Comparison of ENCODE assay signal across 8 mouse cellular contexts in genomic region chr8:71670621-71671548, GRCm38 (mm10). TPM values are rescaled to one million over a fixed set of nuclear protein-coding genes. Genes with fewer than 3 reads are reported as not detected.
DNase-seq lines count a peak whose midpoint lies in the region; ATAC-seq and TF ChIP-seq lines count a peak whose summit lies in the region.

No protein-coding gene starts in this region.

- H3K4me3 ChIP-seq in hindbrain, embryonic 11.5 days (ENCODE audit: low read depth, low read length) = peak overlapping the region; percentile 77
- H3K4me3 ChIP-seq in midbrain, postnatal 0 days (ENCODE audit: low read depth, low read length) = peak overlapping the region; percentile 73

- no peaks in the 10 kb centered on the region for H3K36me3 ChIP-seq in hindbrain, embryonic 11.5 days (ENCODE audit: control insufficient read depth, insufficient read depth, low read length)
- H3K36me3 ChIP-seq in midbrain, postnatal 0 days (ENCODE audit: insufficient read depth, low read length) = no peaks in the 10 kb centered on the region

- H3K4me1 ChIP-seq in hindbrain, embryonic 11.5 days (replicated peaks; ENCODE audit: control insufficient read depth, insufficient read depth, low read length) = peaks cover 11% of the 10 kb centered on the region
- H3K4me1 ChIP-seq in midbrain, postnatal 0 days (ENCODE audit: insufficient read depth, low read length) = peaks cover 17% of the 10 kb centered on the region; the same call in 1 of the 2 replicates

- peak; percentile 66 for ATAC-seq in hindbrain, embryonic 11.5 days (ENCODE audit: low FRiP score)
- ATAC-seq in midbrain, postnatal 0 days (ENCODE audit: low FRiP score) = peak; percentile 67

- H3K9ac ChIP-seq in hindbrain, embryonic 11.5 days (ENCODE audit: low read depth, low read length) = peak overlapping the region; percentile 57
- peak overlapping the region; percentile 79 for H3K9ac ChIP-seq in midbrain, postnatal 0 days (replicated peaks; ENCODE audit: low read length, poor library complexity, severe bottlenecking)

- peaks cover 18% of the 10 kb centered on the region for H3K27me3 ChIP-seq in hindbrain, embryonic 11.5 days (ENCODE audit: control insufficient read depth, insufficient read depth, low read length)
- no peaks in the 10 kb centered on the region for H3K27me3 ChIP-seq in midbrain, postnatal 0 days (ENCODE audit: insufficient read depth, low read length)

- peak; percentile 76 for DNase-seq in adrenal gland, postnatal 14 days
- DNase-seq in adrenal gland, adult 8-10 months = no peak
- peak; percentile 95 for DNase-seq in NIH3T3 (ENCODE audit: low read depth)
- DNase-seq in embryo, embryonic 9.5 days (ENCODE audit: extremely low spot score) = peak; percentile 76
- peak; percentile 85 for DNase-seq in hindbrain, embryonic 11.5 days (ENCODE audit: low spot score)
- DNase-seq in left cerebral cortex, adult 9 months (ENCODE audit: low spot score in 2 of 2) = peak; percentile 50 to 70
- peak; percentile 92 for DNase-seq in midbrain, postnatal 0 days (ENCODE audit: low spot score)
- DNase-seq in yolk sac, embryonic 10.5 days (ENCODE audit: low spot score) = peak; percentile 78

- under 1% methylated on average over 53 of the region's 64 CpGs for WGBS in hindbrain, embryonic 11.5 days
- 1% methylated on average over 54 of the region's 64 CpGs for WGBS in midbrain, postnatal 0 days

- peak overlapping the region; percentile 76 for H3K27ac ChIP-seq in hindbrain, embryonic 11.5 days (ENCODE audit: low read depth, low read length)
- H3K27ac ChIP-seq in midbrain, postnatal 0 days (ENCODE audit: low read depth, low read length) = peak overlapping the region; percentile 75

- H3K4me2 ChIP-seq in hindbrain, embryonic 11.5 days (replicated peaks; ENCODE audit: low read depth, low read length) = peak overlapping the region; percentile 94
- H3K4me2 ChIP-seq in midbrain, postnatal 0 days (ENCODE audit: low read depth, low read length, poor library complexity, severe bottlenecking) = peak overlapping the region; percentile 67

- no peaks in the 10 kb centered on the region for H3K9me3 ChIP-seq in hindbrain, embryonic 11.5 days (ENCODE audit: control insufficient read depth, low read length)
- H3K9me3 ChIP-seq in midbrain, postnatal 0 days (ENCODE audit: low read length) = no peaks in the 10 kb centered on the region

- no peak for TF ChIP-seq CTCF in midbrain, postnatal 0 days (IDR thresholded peaks at IDR 0.05)

RNA-seq across cellular contexts. Expression of gene Unc13a, which starts 0.7 kb away (rescaled TPM):
- total RNA-seq in adrenal gland, postnatal 14 days (2021) = 7.2 and 7.7 TPM in 2 replicates
- total RNA-seq in adrenal gland, adult 8-10 months (2022) = 10 to 100 TPM in 3 of 4 experiments, 1 to 10 TPM in 1; 9.8 to 11.8 (median 11.4) TPM
- polyA plus RNA-seq in hindbrain, embryonic 11.5 days (2014; fragmentation: Nextera tagmentation; extraction: Ambion mirVana) = 7.3 and 9.1 TPM in 2 replicates
- total RNA-seq in midbrain, postnatal 0 days (2014; rRNA removed) = 69.0 and 70.8 TPM in 2 replicates
- polyA plus RNA-seq in midbrain, postnatal 0 days (2015; fragmentation: Nextera tagmentation; extraction: Ambion mirVana) = 14.5 and 16.2 TPM in 2 replicates

RNA-seq across cellular contexts. Expression of gene Jak3, which starts 5.2 kb away (rescaled TPM):
- total RNA-seq in adrenal gland, postnatal 14 days (2021) = 17.4 and 21.4 TPM in 2 replicates
- total RNA-seq in adrenal gland, adult 8-10 months (2022) = 10 to 100 TPM; 10.7 to 21.8 (median 16.6) TPM
- 0.99 and 1.4 TPM in 2 replicates for polyA plus RNA-seq in hindbrain, embryonic 11.5 days (2014; fragmentation: Nextera tagmentation; extraction: Ambion mirVana)
- 9.0 and 12.3 TPM in 2 replicates for total RNA-seq in midbrain, postnatal 0 days (2014; rRNA removed)
- polyA plus RNA-seq in midbrain, postnatal 0 days (2015; fragmentation: Nextera tagmentation; extraction: Ambion mirVana) = 6.4 and 7.1 TPM in 2 replicates

RNA-seq across cellular contexts. Expression of gene Insl3, which starts 18.1 kb away (rescaled TPM):
- 8.0 and 9.8 TPM in 2 replicates for total RNA-seq in adrenal gland, postnatal 14 days (2021)
- total RNA-seq in adrenal gland, adult 8-10 months (2022) = 10 to 100 TPM in 1 of 4 experiments, 1 to 10 TPM in 3; 3.9 to 12.3 (median 7.1) TPM
- 0.35 and 0.37 TPM in 2 replicates for polyA plus RNA-seq in hindbrain, embryonic 11.5 days (2014; fragmentation: Nextera tagmentation; extraction: Ambion mirVana)
- total RNA-seq in midbrain, postnatal 0 days (2014; rRNA removed) = not detected in 2 replicates
- polyA plus RNA-seq in midbrain, postnatal 0 days (2015; fragmentation: Nextera tagmentation; extraction: Ambion mirVana) = 1.2 and 2.1 TPM in 2 replicates

RNA-seq across cellular contexts. Expression of gene B3gnt3, which starts 30.7 kb away (rescaled TPM):
- 5.4 and 7.4 TPM in 2 replicates for total RNA-seq in adrenal gland, postnatal 14 days (2021)
- 1 to 10 TPM; 3.0 to 5.1 (median 4.4) TPM for total RNA-seq in adrenal gland, adult 8-10 months (2022)
- polyA plus RNA-seq in hindbrain, embryonic 11.5 days (2014; fragmentation: Nextera tagmentation; extraction: Ambion mirVana) = 0.36 and 0.45 TPM in 2 replicates
- total RNA-seq in midbrain, postnatal 0 days (2014; rRNA removed) = 0.24 and 1.6 TPM in 2 replicates
- 0.31 and 0.50 TPM in 2 replicates for polyA plus RNA-seq in midbrain, postnatal 0 days (2015; fragmentation: Nextera tagmentation; extraction: Ambion mirVana)

RNA-seq across cellular contexts. Expression of gene Fcho1, which starts 54.6 kb away (rescaled TPM):
- 5.4 and 13.9 TPM in 2 replicates for total RNA-seq in adrenal gland, postnatal 14 days (2021)
- total RNA-seq in adrenal gland, adult 8-10 months (2022) = 1 to 10 TPM; 2.1 to 6.2 (median 3.7) TPM
- 13.6 and 15.0 TPM in 2 replicates for polyA plus RNA-seq in hindbrain, embryonic 11.5 days (2014; fragmentation: Nextera tagmentation; extraction: Ambion mirVana)
- 109 and 114 TPM in 2 replicates for total RNA-seq in midbrain, postnatal 0 days (2014; rRNA removed)
- 88.4 and 89.5 TPM in 2 replicates for polyA plus RNA-seq in midbrain, postnatal 0 days (2015; fragmentation: Nextera tagmentation; extraction: Ambion mirVana)
